Mouse (Mus musculus): ENCODE measurements around the gene Pcx.

Pcx gene

DNA sequence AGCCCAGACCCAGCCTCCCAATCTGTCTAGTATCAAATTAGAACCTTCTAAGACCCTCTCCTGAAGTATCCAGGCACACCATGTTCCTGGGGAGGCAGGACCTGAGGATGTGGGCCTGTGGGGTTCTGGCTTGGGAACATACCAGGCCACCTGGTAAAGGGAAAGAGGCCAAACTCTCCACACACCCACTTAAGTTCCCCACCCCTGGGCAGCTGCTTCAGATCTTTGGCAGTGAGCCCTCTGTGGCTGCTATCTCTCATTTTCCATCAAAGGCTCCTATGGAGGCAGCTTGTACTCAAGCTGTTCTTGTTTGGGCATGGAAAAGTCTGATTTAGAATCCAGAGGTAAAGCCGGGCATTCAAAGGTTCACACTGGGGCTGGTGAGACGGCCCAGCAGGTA, 22.4 kb upstream of the Pcx start:
- no peak for TF ChIP-seq GATA4 (IDR thresholded peaks at IDR 0.05; ENCODE audit: insufficient replicate concordance, low read length)

DNA sequence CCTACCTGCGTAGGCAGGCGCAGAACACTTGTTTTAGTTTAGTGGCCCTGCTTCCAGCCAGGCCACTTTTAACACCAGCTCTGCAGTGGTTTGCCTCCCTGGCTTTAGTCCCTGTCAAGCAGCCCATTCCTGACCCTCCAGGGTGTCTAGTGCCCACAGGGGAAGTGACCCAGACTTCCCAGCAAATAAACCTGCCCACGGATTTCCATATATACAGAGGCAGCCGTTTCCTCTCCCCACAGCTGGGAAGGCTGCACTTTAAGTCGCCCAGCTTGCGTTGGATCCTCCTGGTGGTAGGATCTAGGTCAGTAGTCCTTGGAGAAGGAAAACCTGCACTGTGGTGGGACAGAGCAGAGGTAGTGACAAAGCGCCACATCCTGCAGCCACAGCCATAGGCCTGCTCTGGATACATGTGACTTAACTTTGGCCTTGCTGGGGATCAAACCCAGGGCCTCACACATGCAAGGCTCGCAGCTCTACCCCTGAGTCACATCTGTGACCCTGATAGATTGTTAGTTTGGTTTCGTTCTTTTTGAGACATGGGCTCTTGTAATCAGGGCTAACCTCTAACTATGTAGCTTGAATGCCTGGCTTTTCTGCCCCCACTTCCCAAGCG, 19.1 kb upstream of the Pcx start:
- TF ChIP-seq GATA4 (IDR thresholded peaks at IDR 0.05; ENCODE audit: insufficient replicate concordance, low read length): no peak

DNA sequence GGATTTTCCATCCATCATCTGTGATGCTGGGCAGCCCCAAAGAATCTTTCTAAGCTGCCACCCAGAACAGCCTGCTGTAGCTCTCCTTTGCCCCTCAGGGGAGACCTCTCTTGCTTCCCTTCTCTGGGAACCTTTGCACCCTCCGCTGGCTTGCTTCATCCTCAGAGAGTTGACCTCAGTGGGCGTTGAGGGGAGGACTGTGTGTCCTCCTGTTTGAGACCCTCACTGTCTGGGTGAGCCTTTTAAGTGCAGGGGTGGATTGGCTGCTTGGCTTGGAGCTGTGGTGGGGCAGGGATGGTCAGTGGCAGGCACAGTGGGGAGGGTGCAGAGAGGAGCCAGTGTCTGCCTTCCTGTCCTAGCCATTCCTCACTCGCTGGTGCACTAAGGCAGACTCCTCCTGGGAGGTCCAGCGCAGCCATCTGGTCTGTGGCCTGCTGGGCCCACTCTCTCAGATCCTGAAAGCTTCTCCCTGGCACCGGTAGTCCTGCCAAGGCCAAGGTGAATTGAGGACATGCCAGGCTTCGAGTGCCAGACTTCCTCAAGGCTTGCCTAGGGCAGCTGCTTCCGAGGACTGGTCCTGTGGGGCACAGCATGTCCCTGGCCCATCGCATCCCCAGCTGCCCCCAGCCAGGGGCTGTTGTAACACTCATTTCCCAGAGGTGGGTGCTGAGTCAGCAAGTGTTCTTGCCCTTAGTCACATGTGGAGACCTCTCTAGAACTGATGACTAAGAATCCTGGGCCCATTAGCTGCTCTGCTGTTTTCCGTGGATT, 17.6 kb upstream of the Pcx start:
- no peak for TF ChIP-seq GATA4 (IDR thresholded peaks at IDR 0.05; ENCODE audit: insufficient replicate concordance, low read length)

DNA sequence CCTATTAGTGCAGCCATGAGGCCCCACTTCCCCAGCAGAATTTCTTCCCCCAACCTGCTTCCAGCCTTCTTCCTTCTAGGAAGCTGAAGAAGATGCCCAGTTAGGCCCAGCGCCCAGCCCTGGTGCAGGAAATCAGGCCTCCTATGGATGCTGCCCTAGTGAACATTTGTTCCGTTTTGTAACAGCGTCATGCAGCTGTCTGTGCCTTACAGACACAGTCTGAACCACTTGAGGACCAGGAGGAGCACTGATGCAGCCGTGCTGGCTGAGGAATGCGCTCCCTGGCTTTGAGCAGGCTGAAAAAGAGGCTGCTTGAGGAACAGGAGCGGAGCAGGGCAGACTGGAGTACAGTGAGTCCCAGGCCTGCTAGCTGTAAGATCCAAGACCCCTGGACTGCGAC, 15.6 kb upstream of the Pcx start:
- TF ChIP-seq GATA4 (IDR thresholded peaks at IDR 0.05; ENCODE audit: insufficient replicate concordance, low read length): no peak

- no peak for TF ChIP-seq GATA4 (IDR thresholded peaks at IDR 0.05; ENCODE audit: insufficient replicate concordance, low read length)
Measured at GRCm38 (mm10) chr19:4495814-4496213, 14.5 kb upstream of the Pcx start.

GRCm38 (mm10) chr19:4496535-4497262, 13.6 kb upstream of the Pcx start:
- TF ChIP-seq GATA4 (IDR thresholded peaks at IDR 0.05; ENCODE audit: insufficient replicate concordance, low read length): no peak

DNA sequence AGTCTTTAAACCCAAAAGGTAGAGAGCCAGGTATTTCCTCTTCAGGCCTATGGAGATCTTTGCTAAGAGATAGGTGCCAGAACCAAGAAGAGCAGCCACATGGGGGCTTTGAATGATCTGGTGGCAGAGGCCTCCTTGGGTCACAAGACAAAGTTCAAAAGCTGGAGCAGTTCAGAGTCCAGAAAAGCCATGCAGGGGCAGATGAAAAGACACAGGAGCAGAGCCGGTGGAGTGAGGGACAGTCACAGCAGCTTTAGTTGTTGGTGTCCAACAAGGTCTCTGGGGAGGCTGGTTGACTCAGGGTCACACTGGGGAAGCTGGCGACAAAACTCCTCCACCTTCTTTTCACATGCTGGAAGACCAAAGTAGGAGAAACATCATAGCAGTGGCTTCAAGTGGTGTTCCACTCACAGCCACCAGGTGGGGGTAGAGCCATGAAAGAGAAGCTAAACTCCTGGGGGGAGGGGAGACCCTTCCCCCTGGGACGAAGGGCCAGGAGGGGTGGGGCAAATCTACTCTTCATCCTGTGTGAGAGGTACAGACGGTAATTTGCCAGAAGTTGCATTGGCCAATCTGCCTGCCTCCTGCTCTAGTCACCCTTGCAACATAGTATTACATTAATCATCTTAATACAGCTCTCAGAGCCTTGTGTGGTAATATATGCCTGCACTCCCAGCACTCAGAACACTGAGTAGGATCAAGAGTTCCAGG, 12.9 kb upstream of the Pcx start:
- no peak for TF ChIP-seq GATA4 (IDR thresholded peaks at IDR 0.05; ENCODE audit: insufficient replicate concordance, low read length)

GRCm38 (mm10) chr19:4498062-4498933, 12.0 kb upstream of the Pcx start, which contains the start of gene 2010003K11Rik:
Gene 2010003K11Rik, minus strand, starts transcription at chr19:4498583.
- TF ChIP-seq GATA4 (IDR thresholded peaks at IDR 0.05; ENCODE audit: insufficient replicate concordance, low read length): no peak

DNA sequence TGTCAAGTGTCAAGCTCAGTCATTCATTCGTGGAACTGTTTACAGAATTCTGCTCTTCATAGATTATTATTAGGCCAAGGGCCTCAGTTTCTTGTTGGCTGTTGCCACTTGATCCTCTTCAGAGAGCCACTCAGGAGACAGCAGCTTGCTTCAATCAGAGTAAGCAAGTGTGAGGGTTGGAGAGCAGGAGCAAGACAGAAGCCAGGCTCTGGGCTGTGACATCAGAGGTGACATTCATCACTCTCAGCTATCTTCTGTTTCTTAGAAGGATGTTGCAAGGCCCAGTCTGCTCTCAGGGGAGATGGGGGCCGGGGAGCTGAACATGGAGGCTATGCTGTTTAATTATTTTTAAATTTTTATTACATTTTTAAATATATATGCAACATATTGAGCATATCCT, 7.6 kb upstream of the Pcx start:
- TF ChIP-seq GATA4 (IDR thresholded peaks at IDR 0.05; ENCODE audit: insufficient replicate concordance, low read length): no peak

GRCm38 (mm10) chr19:4504830-4505229, 5.4 kb upstream of the Pcx start:
- TF ChIP-seq GATA4 (IDR thresholded peaks at IDR 0.05; ENCODE audit: insufficient replicate concordance, low read length): no peak

GRCm38 (mm10) chr19:4507746-4508145, 2.5 kb upstream of the Pcx start:
- no peak for TF ChIP-seq GATA4 (IDR thresholded peaks at IDR 0.05; ENCODE audit: insufficient replicate concordance, low read length)

- no peak for TF ChIP-seq GATA4 (IDR thresholded peaks at IDR 0.05; ENCODE audit: insufficient replicate concordance, low read length)
Measured at GRCm38 (mm10) chr19:4511116-4511841, 1.0 kb downstream of the Pcx start.

GRCm38 (mm10) chr19:4513236-4513858, 3.1 kb downstream of the Pcx start:
- TF ChIP-seq GATA4 (IDR thresholded peaks at IDR 0.05; ENCODE audit: insufficient replicate concordance, low read length): no peak

All from liver, adult (tissue).